Mouse (Mus musculus): ENCODE measurements around the gene Fam172a. TPM values are rescaled to one million over a fixed set of nuclear protein-coding genes. Genes with fewer than 3 reads are reported as not detected.

Fam172a gene
- polyA plus RNA-seq, 1 experiment from 2014 or later = 34.6 TPM

DNA sequence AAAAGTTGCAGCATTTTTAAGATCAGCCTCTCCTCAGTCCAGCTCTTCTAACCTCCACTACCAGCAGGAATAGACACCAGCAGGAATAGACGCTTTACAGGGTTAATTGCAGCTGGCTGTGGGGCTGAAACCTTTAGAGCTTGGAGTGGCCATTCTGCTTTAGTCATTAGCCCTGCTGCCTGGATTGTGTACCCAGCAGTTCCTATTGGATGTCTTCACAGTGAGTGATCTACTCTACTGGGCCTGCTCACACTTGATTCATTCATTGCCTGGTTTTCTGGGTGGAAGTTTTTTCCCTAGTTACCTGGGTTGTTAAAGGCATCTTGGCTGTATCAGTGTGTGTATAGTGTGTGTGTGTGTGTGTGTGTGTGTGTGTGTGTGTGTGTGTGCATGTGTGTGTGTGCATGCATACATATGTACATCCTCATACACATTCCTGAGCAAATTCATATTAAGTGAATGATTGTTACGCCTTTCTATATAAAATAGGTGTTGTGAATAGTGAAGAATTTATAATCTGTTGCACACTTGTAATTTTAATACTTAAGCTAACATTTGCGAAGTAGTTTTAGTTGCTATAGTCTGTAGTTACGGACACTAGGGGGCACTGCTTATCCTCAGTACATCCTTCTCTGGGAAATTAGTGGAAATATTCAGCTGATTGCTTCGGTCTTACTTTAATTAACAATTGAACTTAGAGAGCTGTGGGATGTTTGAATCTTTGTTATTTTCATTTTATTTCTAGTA is 280.4 kb downstream of the Fam172a start:
- no peak overlapping the region for H3K27ac ChIP-seq
- no peak for ATAC-seq (ENCODE audit: insufficient number of reproducible peaks, low FRiP score, low TSS enrichment, low read depth)
- no peaks in the 10 kb centered on the region for H3K27me3 ChIP-seq
- no peak overlapping the region for H3K9ac ChIP-seq
- no peaks in the 10 kb centered on the region for H3K36me3 ChIP-seq
- no peak overlapping the region for H3K4me3 ChIP-seq
- H3K4me1 ChIP-seq = no peaks in the 10 kb centered on the region
- WGBS = 27% methylated on average over 5 of the region's 5 CpGs
- H3K4me2 ChIP-seq = no peak overlapping the region
- H3K9me3 ChIP-seq = no peaks in the 10 kb centered on the region

DNA sequence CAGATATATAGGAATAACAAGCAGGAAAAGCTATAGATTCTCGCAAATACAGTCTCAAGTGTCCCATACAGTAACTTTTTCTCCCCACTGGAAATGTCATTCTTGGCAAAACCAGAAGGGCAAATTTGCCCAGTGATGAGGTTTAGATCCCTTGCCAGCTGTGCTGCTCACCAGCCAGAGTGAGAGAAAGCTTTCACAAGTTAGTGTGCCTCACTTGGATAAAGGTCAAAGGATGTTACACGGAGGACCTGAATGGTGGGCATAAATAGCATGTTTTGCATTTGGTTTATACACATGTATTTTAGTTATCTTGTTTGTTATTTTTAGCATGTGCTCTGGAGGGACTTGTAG is 281.0 kb downstream of the Fam172a start:
- no peak for ATAC-seq (ENCODE audit: insufficient number of reproducible peaks, low FRiP score, low TSS enrichment, low read depth)
- WGBS = 72% methylated on average over 2 of the region's 2 CpGs
- H3K4me3 ChIP-seq = no peak overlapping the region

DNA sequence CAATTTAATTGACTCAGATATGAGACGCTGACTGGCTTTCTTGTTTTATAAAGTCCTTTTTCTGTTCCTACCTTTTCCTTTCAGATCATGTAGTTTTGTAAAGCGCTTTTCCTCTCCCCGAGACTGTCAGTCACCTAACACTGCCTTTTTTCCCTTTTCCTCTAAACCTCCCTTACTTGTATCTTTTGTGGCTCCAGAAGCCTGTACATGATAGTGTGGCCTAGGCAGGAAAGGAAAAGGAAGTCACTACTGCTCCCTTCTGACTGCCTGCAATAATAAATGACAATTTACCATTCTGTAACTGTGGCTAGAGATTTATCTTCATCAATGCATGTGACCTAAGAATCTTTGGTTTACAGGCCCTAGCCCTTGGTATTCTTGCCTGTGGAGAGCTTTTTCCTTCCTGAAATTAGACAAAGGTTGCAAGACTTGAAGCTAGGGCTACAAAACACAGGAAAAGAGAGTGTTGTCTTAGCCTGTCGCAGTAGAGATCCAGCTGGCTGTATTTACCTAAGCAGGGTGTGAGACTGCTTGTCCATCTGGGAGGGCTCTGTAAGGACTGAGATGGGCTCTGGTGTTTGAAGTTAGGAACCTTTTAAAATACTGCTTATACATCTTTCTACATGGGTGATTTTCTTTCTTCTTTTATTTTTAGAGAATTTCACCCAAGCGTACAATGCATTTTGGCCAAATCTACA is 289.5 kb downstream of the Fam172a start:
- no peaks in the 10 kb centered on the region for H3K9me3 ChIP-seq
- H3K9ac ChIP-seq = no peak overlapping the region
- no peaks in the 10 kb centered on the region for H3K4me1 ChIP-seq
- WGBS = 75% methylated on average over 5 of the region's 5 CpGs
- no peak overlapping the region for H3K4me3 ChIP-seq
- H3K4me2 ChIP-seq = no peak overlapping the region
- H3K27me3 ChIP-seq = no peaks in the 10 kb centered on the region
- H3K27ac ChIP-seq = no peak overlapping the region
- H3K36me3 ChIP-seq = no peaks in the 10 kb centered on the region
- no peak for ATAC-seq (ENCODE audit: insufficient number of reproducible peaks, low FRiP score, low TSS enrichment, low read depth)

More for the DNA sequence above, 281.0 kb downstream of the Fam172a start:
- no peaks in the 10 kb centered on the region for H3K36me3 ChIP-seq
- H3K9me3 ChIP-seq = no peaks in the 10 kb centered on the region
- H3K4me1 ChIP-seq = no peaks in the 10 kb centered on the region
- H3K4me2 ChIP-seq = no peak overlapping the region
- no peaks in the 10 kb centered on the region for H3K27me3 ChIP-seq
- no peak overlapping the region for H3K9ac ChIP-seq
- no peak overlapping the region for H3K27ac ChIP-seq

DNA sequence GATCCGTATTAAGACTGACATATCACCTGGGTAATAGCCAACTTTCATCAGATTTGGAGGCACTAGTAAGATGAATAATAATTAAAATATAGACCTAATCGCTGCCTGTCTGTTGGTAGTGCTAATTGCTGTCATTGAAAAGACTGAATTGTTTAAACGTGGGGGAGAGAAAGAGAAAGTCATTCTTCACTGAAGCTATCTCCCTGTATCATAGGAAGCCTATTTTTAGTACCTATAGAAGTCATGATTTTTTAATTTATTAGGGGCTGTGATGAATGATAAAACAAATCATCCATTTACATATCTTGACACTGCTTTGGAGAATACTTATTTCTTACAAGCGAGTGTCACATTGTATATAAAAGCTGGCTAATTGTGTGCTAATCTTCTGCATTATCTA is 302.8 kb downstream of the Fam172a start:
- no peak overlapping the region for H3K9ac ChIP-seq
- no peak overlapping the region for H3K4me2 ChIP-seq
- H3K36me3 ChIP-seq = no peaks in the 10 kb centered on the region
- ATAC-seq (ENCODE audit: insufficient number of reproducible peaks, low FRiP score, low TSS enrichment, low read depth) = no peak
- H3K4me1 ChIP-seq = no peaks in the 10 kb centered on the region
- no peak overlapping the region for H3K4me3 ChIP-seq
- WGBS = 78% methylated on average over 4 of the region's 4 CpGs
- no peaks in the 10 kb centered on the region for H3K9me3 ChIP-seq
- H3K27ac ChIP-seq = no peak overlapping the region
- no peaks in the 10 kb centered on the region for H3K27me3 ChIP-seq

DNA sequence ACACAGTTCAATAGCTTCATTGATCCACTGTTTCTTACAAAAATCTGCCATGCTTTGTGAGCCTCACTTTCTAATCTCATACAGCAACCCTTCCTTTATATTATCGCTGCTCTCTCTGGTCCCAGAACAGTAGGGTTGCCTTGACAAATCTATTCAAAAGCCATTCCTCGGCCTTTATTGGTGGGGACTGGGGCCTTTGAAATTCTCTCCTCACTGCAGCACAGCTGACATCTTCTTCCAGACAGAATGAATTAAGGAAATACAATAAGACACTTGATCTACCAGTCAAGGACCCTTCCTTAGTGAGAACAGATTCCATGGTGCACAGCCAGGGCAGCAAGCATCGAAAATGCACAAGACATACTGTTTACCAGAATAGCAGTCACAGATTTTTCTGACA is 303.5 kb downstream of the Fam172a start:
- H3K9me3 ChIP-seq = no peaks in the 10 kb centered on the region
- H3K4me1 ChIP-seq = no peaks in the 10 kb centered on the region
- no peak overlapping the region for H3K4me3 ChIP-seq
- H3K27me3 ChIP-seq = no peaks in the 10 kb centered on the region
- WGBS = 59% methylated on average over 3 of the region's 3 CpGs
- no peak overlapping the region for H3K9ac ChIP-seq
- no peak for ATAC-seq (ENCODE audit: insufficient number of reproducible peaks, low FRiP score, low TSS enrichment, low read depth)
- no peak overlapping the region for H3K27ac ChIP-seq
- no peak overlapping the region for H3K4me2 ChIP-seq
- no peaks in the 10 kb centered on the region for H3K36me3 ChIP-seq

DNA sequence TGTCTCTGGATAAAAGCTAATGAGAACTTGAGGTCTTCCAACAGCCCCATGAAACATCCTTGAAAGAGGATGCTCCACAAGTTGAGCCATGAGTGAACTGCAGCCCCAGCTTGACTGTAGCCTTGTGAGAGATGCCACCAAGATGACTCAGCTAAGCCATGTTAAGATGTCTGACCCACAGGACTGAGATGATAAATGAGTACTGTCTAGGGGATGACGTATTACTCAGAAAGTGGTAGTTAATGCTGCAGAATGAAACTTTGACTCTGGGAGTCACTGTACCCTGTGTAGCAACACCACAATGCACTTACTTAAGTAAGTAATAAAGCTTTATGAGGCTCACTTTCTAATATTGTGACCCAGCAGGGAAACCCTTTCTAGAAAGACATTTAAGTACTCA is 308.3 kb downstream of the Fam172a start:
- no peaks in the 10 kb centered on the region for H3K36me3 ChIP-seq
- H3K4me3 ChIP-seq = no peak overlapping the region
- H3K9me3 ChIP-seq = no peaks in the 10 kb centered on the region
- H3K27ac ChIP-seq = no peak overlapping the region
- no peak for ATAC-seq (ENCODE audit: insufficient number of reproducible peaks, low FRiP score, low TSS enrichment, low read depth)
- no peaks in the 10 kb centered on the region for H3K4me1 ChIP-seq
- H3K9ac ChIP-seq = no peak overlapping the region
- WGBS = 79% methylated on average over 1 of the region's 1 CpGs
- no peak overlapping the region for H3K4me2 ChIP-seq
- no peaks in the 10 kb centered on the region for H3K27me3 ChIP-seq

DNA sequence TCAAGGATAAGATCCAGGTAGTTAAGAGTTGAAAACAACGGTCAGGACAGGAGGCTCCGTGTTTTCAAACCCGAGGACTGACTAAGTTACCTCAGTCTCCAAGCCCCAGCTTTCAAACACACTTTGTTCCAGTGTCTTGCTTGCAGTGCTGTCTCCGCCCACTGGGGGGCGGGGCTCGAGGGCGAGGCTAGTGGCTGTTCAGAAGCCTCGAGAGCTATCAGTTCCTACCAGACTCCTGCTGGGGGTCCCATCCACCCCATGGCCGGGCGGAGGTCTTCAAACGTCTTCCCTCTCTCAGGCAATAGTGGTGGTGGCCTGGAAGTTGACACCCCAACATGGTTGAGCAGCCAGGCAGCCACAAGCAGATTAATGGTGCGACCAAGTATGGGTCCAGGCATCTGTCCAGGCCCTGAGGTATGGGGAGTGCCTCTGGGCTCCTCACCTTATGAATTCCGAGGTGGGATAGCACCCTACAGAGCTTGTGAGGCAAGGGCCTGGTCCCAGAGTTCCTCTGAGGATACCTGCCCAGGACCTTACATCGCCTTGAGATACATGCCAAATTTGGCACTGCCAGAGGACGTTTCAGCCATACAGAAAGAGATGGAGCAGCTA is 323.0 kb downstream of the Fam172a start, which contains the start of gene Pou5f2:
Gene Pou5f2 (plus strand): TSS at position 220 of the 612 bp plus-strand sequence.
- Histone ChIP-seq H3K27me3 (no peaks in the 10 kb centered on the region), H3K36me3 (no peaks in the 10 kb centered on the region), H3K4me3 (no peak within 1 kb of the TSS), H3K27ac (no peak within 1 kb of the TSS), H3K4me1 (peaks cover 5% of the 10 kb centered on the region; the same call in 1 of the 2 replicates), H3K4me2 (no peak within 1 kb of the TSS), H3K9me3 (no peaks in the 10 kb centered on the region), H3K9ac (no peak within 1 kb of the TSS)
- no peak for ATAC-seq (ENCODE audit: insufficient number of reproducible peaks, low FRiP score, low TSS enrichment, low read depth)
- 58% methylated on average over 15 of the region's 15 CpGs for WGBS

DNA sequence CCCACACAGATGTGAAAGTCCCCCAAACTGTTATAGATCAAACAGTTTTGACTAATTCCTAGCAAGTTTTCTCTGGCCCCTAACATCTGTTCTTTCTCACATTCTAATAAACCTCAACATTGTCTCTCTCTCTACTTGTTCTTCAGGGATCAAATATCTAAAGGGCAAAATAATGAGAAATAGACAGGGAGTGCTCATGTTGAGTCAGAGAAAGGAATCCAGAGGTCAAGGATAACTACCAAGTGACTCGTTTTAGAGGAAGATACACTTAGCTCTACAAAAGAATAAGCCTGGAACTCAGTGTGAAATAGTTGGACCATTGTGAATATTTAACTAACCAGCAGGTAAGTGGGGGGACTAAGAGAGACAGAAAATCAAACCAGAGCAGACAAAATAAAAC is 331.0 kb downstream of the Fam172a start:
- Histone ChIP-seq H3K27ac (no peak overlapping the region), H3K9me3 (no peaks in the 10 kb centered on the region), H3K4me1 (no peaks in the 10 kb centered on the region), H3K4me3 (no peak overlapping the region), H3K4me2 (no peak overlapping the region), H3K9ac (no peak overlapping the region), H3K27me3 (no peaks in the 10 kb centered on the region), H3K36me3 (no peaks in the 10 kb centered on the region)
- ATAC-seq (ENCODE audit: insufficient number of reproducible peaks, low FRiP score, low TSS enrichment, low read depth) = no peak
- WGBS = 34% methylated on average over 1 of the region's 1 CpGs

DNA sequence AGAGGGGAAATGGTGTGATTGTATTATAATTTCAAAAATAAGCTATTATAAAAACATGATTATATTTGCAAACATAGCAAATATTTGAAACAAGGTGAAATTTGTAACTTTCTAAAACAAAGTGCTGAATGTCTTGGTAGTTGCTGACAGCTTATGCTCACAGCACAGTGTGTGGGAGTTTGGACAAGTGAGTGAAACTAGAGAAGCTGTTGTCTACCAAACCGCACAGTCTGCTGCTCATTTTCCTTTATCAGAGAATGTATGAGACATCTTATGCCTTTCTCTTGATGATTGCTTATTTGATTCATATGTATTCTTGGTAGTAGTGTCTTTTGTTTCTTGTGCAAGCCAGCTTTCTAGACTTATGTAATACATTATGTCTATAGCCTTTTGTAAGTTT is 335.4 kb downstream of the Fam172a start:
- no peak overlapping the region for H3K4me3 ChIP-seq
- H3K27me3 ChIP-seq = no peaks in the 10 kb centered on the region
- WGBS = 63% methylated on average over 1 of the region's 1 CpGs
- ATAC-seq (ENCODE audit: insufficient number of reproducible peaks, low FRiP score, low TSS enrichment, low read depth) = no peak
- no peaks in the 10 kb centered on the region for H3K9me3 ChIP-seq
- H3K9ac ChIP-seq = no peak overlapping the region
- no peaks in the 10 kb centered on the region for H3K36me3 ChIP-seq
- H3K4me2 ChIP-seq = no peak overlapping the region
- H3K27ac ChIP-seq = no peak overlapping the region
- H3K4me1 ChIP-seq = no peaks in the 10 kb centered on the region

DNA sequence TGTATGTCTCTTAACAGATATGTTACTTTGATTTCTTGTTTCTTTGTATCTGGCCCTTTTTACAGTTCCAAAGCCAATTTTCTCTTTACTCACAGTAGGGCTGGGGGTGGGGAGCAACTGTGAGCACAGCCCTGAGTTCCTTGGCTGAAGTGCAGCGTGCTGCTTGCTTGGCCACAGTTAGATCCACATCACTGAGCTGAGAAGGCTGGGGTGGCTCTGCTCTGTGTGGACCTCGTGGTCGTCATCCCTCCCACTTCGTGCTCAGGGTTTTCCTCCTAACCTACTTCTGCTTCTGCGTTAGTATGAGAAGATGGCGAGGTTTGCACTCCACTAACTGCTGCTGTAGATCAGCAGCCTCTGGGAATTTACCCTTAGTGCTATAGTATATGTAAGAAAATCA is 341.4 kb downstream of the Fam172a start:
- H3K4me2 ChIP-seq = no peak overlapping the region
- H3K36me3 ChIP-seq = no peaks in the 10 kb centered on the region
- ATAC-seq (ENCODE audit: insufficient number of reproducible peaks, low FRiP score, low TSS enrichment, low read depth) = no peak
- no peaks in the 10 kb centered on the region for H3K4me1 ChIP-seq
- no peaks in the 10 kb centered on the region for H3K9me3 ChIP-seq
- H3K27ac ChIP-seq = no peak overlapping the region
- no peak overlapping the region for H3K9ac ChIP-seq
- no peak overlapping the region for H3K4me3 ChIP-seq
- H3K27me3 ChIP-seq = no peaks in the 10 kb centered on the region
- 66% methylated on average over 6 of the region's 6 CpGs for WGBS

DNA sequence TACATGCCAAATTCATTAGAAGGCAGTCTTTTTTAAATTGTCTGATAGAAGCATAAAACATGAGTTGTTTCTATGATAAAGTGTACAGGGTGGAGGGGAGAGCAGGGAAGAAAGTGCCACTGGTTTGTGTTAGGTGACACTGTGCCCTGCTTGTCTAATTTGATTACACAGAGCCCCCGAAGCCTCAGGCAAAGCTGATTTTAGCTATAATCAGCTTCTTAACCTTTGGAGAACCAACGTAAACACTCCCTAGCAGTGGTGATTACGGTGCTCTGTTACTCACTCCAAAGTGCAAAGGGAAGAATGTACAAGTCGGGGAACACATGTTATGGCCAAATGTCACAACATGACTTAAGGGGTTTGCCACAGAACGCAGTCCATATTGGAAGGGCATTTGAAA is 343.3 kb downstream of the Fam172a start:
- H3K4me1 ChIP-seq = no peaks in the 10 kb centered on the region
- no peaks in the 10 kb centered on the region for H3K27me3 ChIP-seq
- no peaks in the 10 kb centered on the region for H3K9me3 ChIP-seq
- WGBS = 30% methylated on average over 5 of the region's 5 CpGs
- no peak overlapping the region for H3K9ac ChIP-seq
- no peak overlapping the region for H3K27ac ChIP-seq
- no peak for ATAC-seq (ENCODE audit: insufficient number of reproducible peaks, low FRiP score, low TSS enrichment, low read depth)
- H3K36me3 ChIP-seq = no peaks in the 10 kb centered on the region
- H3K4me3 ChIP-seq = no peak overlapping the region
- H3K4me2 ChIP-seq = no peak overlapping the region

DNA sequence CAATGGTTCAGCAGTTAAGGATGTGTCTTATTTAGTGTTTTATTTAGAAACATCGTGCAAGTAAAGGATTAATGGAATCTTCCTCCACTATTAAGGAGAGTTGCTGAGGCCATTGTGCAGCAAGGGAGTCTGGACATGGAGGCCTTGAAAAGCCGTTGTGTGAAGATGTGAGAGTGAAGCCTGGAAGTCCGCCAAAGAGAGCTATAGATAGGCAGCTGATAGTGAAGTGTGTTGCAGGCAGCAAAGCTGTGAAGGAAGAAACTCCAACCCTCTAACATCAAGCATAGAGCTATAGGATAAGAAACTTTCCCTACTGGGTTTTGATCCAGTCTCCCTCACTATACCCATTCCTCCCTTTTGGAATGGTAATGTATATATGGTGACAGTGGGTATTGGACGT is 385.9 kb downstream of the Fam172a start:
- Histone ChIP-seq H3K9me3 (no peaks in the 10 kb centered on the region), H3K9ac (no peak overlapping the region), H3K4me3 (no peak overlapping the region), H3K27ac (no peak overlapping the region), H3K4me1 (no peaks in the 10 kb centered on the region), H3K4me2 (no peak overlapping the region), H3K36me3 (no peaks in the 10 kb centered on the region), H3K27me3 (no peaks in the 10 kb centered on the region)
- no peak for ATAC-seq (ENCODE audit: insufficient number of reproducible peaks, low FRiP score, low TSS enrichment, low read depth)
- 90% methylated on average over 4 of the region's 4 CpGs for WGBS
